Mouse (Mus musculus) gastrocnemius, postnatal 14 days (tissue): ENCODE measurements around the gene Srrm2. TPM values are rescaled to one million over a fixed set of nuclear protein-coding genes. Genes with fewer than 3 reads are reported as not detected.

Source experiments
- DNase-seq: peaks from one replicate; pipeline ENCODE4 v3.0.0; 2021; ENCODE audit warnings: mixed read lengths
- intact Hi-C: fragments of 180-260 bp; cut with DNase I; formaldehyde crosslinking; loops from one replicate; pipeline ENCODE4 v1.15.1; 2025; ENCODE audit warnings: low total_unique reads
- microRNA-seq, 2 experiments: library from miRNA; unstranded; fragments of <30 nt; microRNA quantifications; one replicate each; pipeline ENCODE4 v1.2.0; 2021
- total RNA-seq, 2 experiments: library from RNA; stranded (reverse); gene quantifications; 2 replicates each; pipeline ENCODE4 v1.2.3; 2021

The Srrm2 gene
- total RNA-seq, 2 experiments from 2014 or later = 148 to 169 TPM

GRCm38 (mm10) chr17:23843141-23843811 is 52.9 kb downstream of the Srrm2 start:
- intact Hi-C loops = loop anchor here (5.0 kb wide), 1 partner anchor 66 kb away; no protein-coding TSS in a partner anchor

DNA sequence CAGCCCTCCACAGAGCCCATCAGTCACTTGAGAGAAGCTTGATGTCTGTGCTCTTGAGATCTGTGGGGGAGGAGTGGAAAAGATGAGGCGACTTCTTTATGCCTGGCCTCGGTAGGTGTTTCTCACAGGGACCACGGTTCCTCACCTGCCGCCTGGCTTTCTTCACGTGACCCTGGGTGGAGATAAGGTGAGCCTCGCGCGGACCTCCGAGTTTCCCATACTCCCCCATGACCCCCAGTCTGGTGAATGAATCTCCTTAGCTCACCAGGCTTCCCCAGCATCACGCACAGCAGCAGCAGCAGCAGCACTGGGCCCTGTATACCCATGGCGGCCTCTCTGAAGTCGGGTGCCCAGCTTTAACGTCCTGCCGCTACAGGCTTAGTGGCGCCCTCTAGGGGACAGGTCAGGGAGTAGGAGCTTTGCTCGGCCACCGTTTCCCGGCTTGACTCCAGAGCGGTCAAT is 53.5 kb downstream of the Srrm2 start, which contains the start of the genes Prss32 and Prss41:
Gene Prss32, plus strand, starts transcription at position 44 of the 462 bp plus-strand sequence.
Gene Prss41, minus strand, starts transcription at position 361 of the 462 bp plus-strand sequence.
- DNase-seq = peak; percentile 56
- intact Hi-C loops = loop anchor here (5.0 kb wide), 1 partner anchor 67 kb away; no protein-coding TSS in a partner anchor

More at GRCm38 (mm10) chr17:23843141-23843811, 52.9 kb downstream of the Srrm2 start:
- no peak for DNase-seq

GRCm38 (mm10) chr17:23850028-23850427 is 59.7 kb downstream of the Srrm2 start:
- intact Hi-C loops = loop anchor here (5.0 kb wide), 1 partner anchor 112 kb away; no protein-coding TSS in a partner anchor
- DNase-seq = no peak

GRCm38 (mm10) chr17:23850853-23851749 is 60.8 kb downstream of the Srrm2 start:
- intact Hi-C loops = loop anchor here (5.0 kb wide), 1 partner anchor 111 kb away; no protein-coding TSS in a partner anchor
- peak; percentile 50 for DNase-seq

- intact Hi-C loops = loop anchor here (5.0 kb wide), 1 partner anchor 109 kb away; no protein-coding TSS in a partner anchor
- peak; percentile 63 for DNase-seq
Measured at GRCm38 (mm10) chr17:23853292-23853691, 63.0 kb downstream of the Srrm2 start.

DNA sequence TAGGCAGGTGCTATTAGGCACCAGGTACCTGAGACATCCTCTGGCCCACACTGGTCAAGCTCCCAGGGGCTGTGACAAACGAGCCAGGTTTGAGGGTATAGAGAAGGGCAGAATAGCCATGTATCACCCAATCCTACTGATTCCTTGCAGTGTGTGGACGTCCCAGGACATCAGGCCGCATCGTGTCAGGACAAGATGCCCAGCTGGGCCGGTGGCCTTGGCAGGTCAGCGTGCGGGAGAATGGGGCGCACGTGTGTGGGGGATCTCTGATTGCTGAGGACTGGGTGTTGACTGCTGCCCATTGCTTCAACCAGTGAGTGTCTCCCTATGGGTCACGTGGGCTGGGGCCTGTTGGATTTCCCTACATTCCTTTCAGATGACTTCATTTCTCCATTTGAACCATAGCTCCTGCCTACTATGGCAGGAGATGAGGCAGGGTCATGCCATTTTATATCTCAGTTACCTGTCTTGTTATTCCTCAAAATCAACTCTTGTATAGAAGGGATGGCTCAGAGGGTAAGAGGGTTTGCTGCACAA is 64.0 kb downstream of the Srrm2 start:
- DNase-seq = no peak
- intact Hi-C loops = loop anchor here (5.0 kb wide), 1 partner anchor 108 kb away; no protein-coding TSS in a partner anchor

DNA sequence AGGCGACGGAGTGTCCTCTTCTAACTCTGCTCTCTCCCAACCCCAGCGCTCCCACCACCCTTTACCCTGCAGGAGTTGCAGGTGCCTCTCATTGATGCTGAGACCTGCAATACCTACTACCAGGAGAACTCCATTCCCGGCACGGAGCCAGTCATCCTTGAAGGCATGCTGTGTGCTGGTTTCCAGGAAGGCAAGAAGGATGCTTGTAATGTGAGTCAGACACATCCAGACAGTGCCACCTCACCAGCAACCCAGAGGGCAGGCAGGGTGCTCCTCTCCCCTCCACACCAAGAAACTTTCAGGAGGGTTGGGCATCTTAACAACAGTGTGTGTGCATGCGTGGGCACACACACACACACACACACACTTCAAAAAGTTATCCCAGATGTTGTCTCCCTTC is 66.9 kb downstream of the Srrm2 start:
- intact Hi-C loops = no loop called here
- no peak for DNase-seq

DNA sequence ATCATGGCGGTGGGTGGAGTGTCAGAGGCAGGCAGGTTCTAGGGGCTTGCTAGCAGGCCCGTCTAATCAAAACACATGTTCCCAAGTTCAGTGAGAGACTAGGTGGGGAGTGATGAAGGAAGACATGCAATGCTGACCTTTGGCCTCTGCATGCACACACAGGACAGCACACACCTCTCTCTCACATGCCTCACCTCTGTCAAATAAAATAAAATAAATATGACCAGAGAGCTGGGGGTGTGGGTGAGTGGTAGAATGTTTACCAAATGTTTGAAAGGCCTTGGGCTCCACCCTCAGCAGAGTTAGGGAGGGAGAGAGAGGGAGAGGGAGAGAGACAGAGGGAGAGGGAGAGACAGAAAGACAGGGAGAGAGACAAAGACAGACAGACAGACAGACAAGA is 67.6 kb downstream of the Srrm2 start:
- intact Hi-C loops = no loop called here
- no peak for DNase-seq

GRCm38 (mm10) chr17:23862926-23863325 is 72.6 kb downstream of the Srrm2 start:
- DNase-seq = no peak
- intact Hi-C loops = no loop called here

DNA sequence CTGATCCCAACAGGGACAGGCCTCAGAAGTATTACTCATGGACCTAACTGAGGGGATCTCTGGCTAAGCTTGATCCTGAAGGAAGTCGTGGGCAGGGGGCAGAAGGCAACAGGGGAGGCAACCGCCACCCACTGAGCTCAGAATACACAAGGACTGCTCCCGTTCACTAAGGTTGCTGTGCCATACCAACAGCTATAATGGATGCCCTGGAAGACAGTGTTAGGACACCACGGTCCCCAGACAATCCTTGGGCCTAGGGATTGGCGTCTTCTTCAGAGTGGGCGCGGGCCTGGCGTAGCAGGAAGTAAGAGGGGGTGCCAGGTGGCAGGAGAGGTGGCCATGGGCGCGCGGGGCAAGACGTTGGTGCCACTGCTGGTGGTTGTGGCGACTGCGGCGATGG is 77.4 kb downstream of the Srrm2 start, which contains the start of gene Prss21:
Gene Prss21, plus strand, starts transcription at position 301 of the 400 bp plus-strand sequence.
- intact Hi-C loops = no loop called here
- DNase-seq = no peak

- intact Hi-C loops = no loop called here
- no peak for DNase-seq
Measured at GRCm38 (mm10) chr17:23868513-23868912, 78.2 kb downstream of the Srrm2 start.

Small RNAs within 50 kb of the gene (microRNA-seq; reads per million reads assigned to microRNA genes)
- gene Mir5125 = 0 to 0.96 reads per million in 2 experiments

Other genes with a start within 250 kb of the Srrm2 start
- 1 to 10 TPM; 2.2 to 2.6 TPM for gene Zfp213, start 226.3 kb upstream of the Srrm2 start, total RNA-seq
- 1 to 10 TPM; 4.9 TPM for gene Zfp13, start 191.0 kb upstream of the Srrm2 start, total RNA-seq
- not detected for gene Zscan10, start 189.7 kb upstream of the Srrm2 start, total RNA-seq
- gene Mmp25, start 145.3 kb upstream of the Srrm2 start, total RNA-seq = under 1 TPM; 0.20 to 0.27 TPM
- not detected for gene Bicdl2, start 130.0 kb upstream of the Srrm2 start, total RNA-seq
- gene Hcfc1r1, start 116.9 kb upstream of the Srrm2 start, total RNA-seq = 100 to 1,000 TPM; 223 to 235 TPM
- 10 to 100 TPM; 15.8 to 19.1 TPM for gene Thoc6, start 116.7 kb upstream of the Srrm2 start, total RNA-seq
- 10 to 100 TPM; 18.7 to 57.3 TPM for gene Tnfrsf12a, start 113.1 kb upstream of the Srrm2 start, total RNA-seq
- gene Cldn6, start 111.3 kb upstream of the Srrm2 start, total RNA-seq = not detected
- gene Cldn9, start 106.5 kb upstream of the Srrm2 start, total RNA-seq = under 1 TPM; 0.23 to 0.51 TPM
- under 1 TPM in 1 of 2 experiments, not detected in 1; 0.09 TPM for gene 1520401A03Rik, start 67.7 kb upstream of the Srrm2 start, total RNA-seq
- gene Pkmyt1, start 64.2 kb upstream of the Srrm2 start, total RNA-seq = 1 to 10 TPM; 2.1 to 2.3 TPM
- gene Paqr4, start 49.7 kb upstream of the Srrm2 start, total RNA-seq = 1 to 10 TPM; 5.7 to 9.1 TPM
- gene Kremen2, start 44.7 kb upstream of the Srrm2 start, total RNA-seq = not detected
- gene Flywch1, start 18.9 kb upstream of the Srrm2 start, total RNA-seq = 10 to 100 TPM; 35.6 to 35.8 TPM
- 1 to 10 TPM; 1.2 to 2.0 TPM for gene Flywch2, start 4.5 kb upstream of the Srrm2 start, total RNA-seq
- 100 to 1,000 TPM; 321 to 328 TPM for gene Elob, start 38.6 kb downstream of the Srrm2 start, total RNA-seq
- gene Prss33, start 45.5 kb downstream of the Srrm2 start, total RNA-seq = not detected
- gene Prss32, start 53.3 kb downstream of the Srrm2 start, total RNA-seq = not detected
- gene Prss41, start 53.6 kb downstream of the Srrm2 start, total RNA-seq = under 1 TPM in 1 of 2 experiments, not detected in 1; 0.18 TPM
- not detected for gene Prss21, start 77.5 kb downstream of the Srrm2 start, total RNA-seq
- gene Dcpp1, start 90.3 kb downstream of the Srrm2 start, total RNA-seq = not detected
- gene Dcpp2, start 90.3 kb downstream of the Srrm2 start, total RNA-seq = not detected
- gene Dcpp3, start 126.9 kb downstream of the Srrm2 start, total RNA-seq = not detected
- not detected for gene Sbp, start 151.1 kb downstream of the Srrm2 start, total RNA-seq
- gene Sbpl, start 164.7 kb downstream of the Srrm2 start, total RNA-seq = not detected
- not detected for gene Prss30, start 190.0 kb downstream of the Srrm2 start, total RNA-seq
- gene Prss22, start 207.6 kb downstream of the Srrm2 start, total RNA-seq = not detected
- gene Prss27, start 247.6 kb downstream of the Srrm2 start, total RNA-seq = not detected